Mouse (Mus musculus): ENCODE results near the gene Wdr70. TPM values are rescaled to one million over a fixed set of nuclear protein-coding genes. Genes with fewer than 3 reads are reported as not detected.

Gene Wdr70
- total and polyA plus RNA-seq, 3 experiments = 21.9 to 37.1 (median 23.6) TPM

- dilution Hi-C loops (cut with MboI; ENCODE audit: extremely low pct_ligation_motif_present, extremely low pct_unique_long_range_greater_than_20kb, low sequenced_read_pairs) = no loop called here
- in situ Hi-C loops (cut with MboI; ENCODE audit: low pct_ligation_motif_present, low pct_unique_long_range_greater_than_20kb, low sequenced_read_pairs) = no loop called here
- H3K9ac ChIP-seq (ENCODE audit: insufficient read depth, low read depth) = no peak overlapping the region
Observed at GRCm38 (mm10) chr15:7899286-7899685, 199.7 kb downstream of the Wdr70 start.

GRCm38 (mm10) chr15:7891547-7892282, 207.3 kb downstream of the Wdr70 start:
- DNase-seq (ENCODE audit: extremely low read depth) = no peak
- dilution Hi-C loops (cut with MboI; ENCODE audit: extremely low pct_ligation_motif_present, extremely low pct_unique_long_range_greater_than_20kb, low sequenced_read_pairs) = no loop called here
- Histone ChIP-seq H3K4me2 (ENCODE audit: insufficient read depth, low read depth, poor library complexity, severe bottlenecking) (no peak overlapping the region), H3K27ac (ENCODE audit: insufficient read depth, low read depth) (no peak overlapping the region), H3K4me1 (ENCODE audit: control insufficient read depth in 1 of 2, insufficient read depth in 2 of 2) (no peaks in the 10 kb centered on the region), H3K4me3 (replicated peaks in 1 of 3; ENCODE audit: low read depth in 2 of 3, low read length in 2 of 3, poor library complexity in 1 of 3) (no peak overlapping the region), H3K79me2 (replicated peaks; ENCODE audit: control insufficient read depth, extremely low read depth, insufficient read depth, poor library complexity, severe bottlenecking) (no peaks in the 10 kb centered on the region), H3K9me3 (replicated peaks; ENCODE audit: low read length) (no peaks in the 10 kb centered on the region), H3K9ac (ENCODE audit: insufficient read depth, low read depth) (no peak overlapping the region), H3K27me3 (replicated peaks) (no peaks in the 10 kb centered on the region), H3K36me3 (replicated peaks in 1 of 2; ENCODE audit: control insufficient read depth in 1 of 2, insufficient read depth in 1 of 2, low read length in 1 of 2) (peaks cover 0 to 24% of the 10 kb centered on the region in 2 experiments)
- in situ Hi-C loops (cut with MboI; ENCODE audit: low pct_ligation_motif_present, low pct_unique_long_range_greater_than_20kb, low sequenced_read_pairs) = no loop called here
- TF ChIP-seq RAD21 (IDR thresholded peaks at IDR 0.05; ENCODE audit: low read depth, low read length) (no peak), POLR2A (IDR thresholded peaks at IDR 0.05; ENCODE audit: low read depth, low read length) (no peak), HCFC1 (IDR thresholded peaks at IDR 0.05; ENCODE audit: low read depth, low read length) (no peak), MAFK (IDR thresholded peaks at IDR 0.05; ENCODE audit: insufficient replicate concordance, low read length) (no peak), ZNF384 (IDR thresholded peaks at IDR 0.05; ENCODE audit: low read depth, low read length) (no peak), CHD1 (IDR thresholded peaks at IDR 0.05; ENCODE audit: low read depth, low read length) (no peak), UBTF (IDR thresholded peaks at IDR 0.05; ENCODE audit: low read depth, low read length) (no peak), NELFE (IDR thresholded peaks at IDR 0.05; ENCODE audit: low read depth, low read length) (no peak), EP300 (IDR thresholded peaks at IDR 0.05; ENCODE audit: low read length) (no peak), MXI1 (IDR thresholded peaks at IDR 0.05; ENCODE audit: low read depth, low read length) (no peak), PAX5 (IDR thresholded peaks at IDR 0.05; ENCODE audit: low read length) (no peak), MAZ (IDR thresholded peaks at IDR 0.05; ENCODE audit: low read depth, low read length) (no peak), RCOR1 (conservative IDR thresholded peaks at IDR 0.05; ENCODE audit: low read depth, low read length) (no peak), ZMIZ1 (IDR thresholded peaks at IDR 0.05; ENCODE audit: low read depth, low read length) (no peak), POLR2AphosphoS2 (IDR thresholded peaks at IDR 0.05; ENCODE audit: low read depth, low read length) (no peak)

More at GRCm38 (mm10) chr15:7899286-7899685, 199.7 kb downstream of the Wdr70 start:
- H3K4me2 ChIP-seq (ENCODE audit: insufficient read depth, low read depth, poor library complexity, severe bottlenecking) = no peak overlapping the region
- peaks cover 0 to 11% of the 10 kb centered on the region in 2 experiments for H3K36me3 ChIP-seq (replicated peaks in 1 of 2; ENCODE audit: control insufficient read depth in 1 of 2, insufficient read depth in 1 of 2, low read length in 1 of 2)
- no peaks in the 10 kb centered on the region for H3K4me1 ChIP-seq (ENCODE audit: control insufficient read depth in 1 of 2, insufficient read depth in 2 of 2)
- H3K4me3 ChIP-seq (replicated peaks in 1 of 3; ENCODE audit: low read depth in 2 of 3, low read length in 2 of 3, poor library complexity in 1 of 3) = no peak overlapping the region
- H3K27ac ChIP-seq (ENCODE audit: insufficient read depth, low read depth) = no peak overlapping the region
- TF ChIP-seq ZC3H11A (IDR thresholded peaks at IDR 0.05; ENCODE audit: low read depth, low read length) (no peak), ZMIZ1 (IDR thresholded peaks at IDR 0.05; ENCODE audit: low read depth, low read length) (no peak), POLR2AphosphoS2 (IDR thresholded peaks at IDR 0.05; ENCODE audit: low read depth, low read length) (no peak), NELFE (IDR thresholded peaks at IDR 0.05; ENCODE audit: low read depth, low read length) (no peak), ELF1 (IDR thresholded peaks at IDR 0.05; ENCODE audit: low read depth, low read length) (no peak), JUND (conservative IDR thresholded peaks at IDR 0.05; ENCODE audit: low read depth, low read length) (no peak), ZKSCAN1 (IDR thresholded peaks at IDR 0.05; ENCODE audit: borderline replicate concordance, low read depth, low read length) (no peak), PAX5 (IDR thresholded peaks at IDR 0.05; ENCODE audit: low read length) (no peak), SIN3A (IDR thresholded peaks at IDR 0.05; ENCODE audit: low read length) (no peak), GABPA (IDR thresholded peaks at IDR 0.05; ENCODE audit: insufficient replicate concordance, low read depth, low read length) (no peak), RAD21 (IDR thresholded peaks at IDR 0.05; ENCODE audit: low read depth, low read length) (peak; percentile 9), TBP (conservative IDR thresholded peaks at IDR 0.05; ENCODE audit: low read depth, low read length) (no peak), CTCF (conservative IDR thresholded peaks at IDR 0.05 in 1 of 2, IDR thresholded peaks at IDR 0.05 in 1 of 2; ENCODE audit: low read depth in 2 of 2, low read length in 2 of 2) (peak; percentile 19 to 38; a peak in 2 of 4 replicates), TCF12 (IDR thresholded peaks at IDR 0.05; ENCODE audit: low read depth, low read length) (no peak), NRF1 (IDR thresholded peaks at IDR 0.05; ENCODE audit: low read depth, low read length) (no peak), USF2 (conservative IDR thresholded peaks at IDR 0.05; ENCODE audit: low read depth, low read length) (no peak), JUN (IDR thresholded peaks at IDR 0.05; ENCODE audit: insufficient read depth, low read depth, low read length) (no peak), SMC3 (IDR thresholded peaks at IDR 0.05; ENCODE audit: low read depth, low read length) (peak; percentile 6; the same call in 1 of the 2 replicates), KAT2A (IDR thresholded peaks at IDR 0.05; ENCODE audit: insufficient replicate concordance, low read length) (no peak), MAFK (IDR thresholded peaks at IDR 0.05; ENCODE audit: insufficient replicate concordance, low read length) (no peak), MAZ (IDR thresholded peaks at IDR 0.05; ENCODE audit: low read depth, low read length) (no peak), RCOR1 (conservative IDR thresholded peaks at IDR 0.05; ENCODE audit: low read depth, low read length) (no peak), CHD2 (IDR thresholded peaks at IDR 0.05; ENCODE audit: low read length) (no peak), BHLHE40 (IDR thresholded peaks at IDR 0.05; ENCODE audit: low read depth, low read length) (no peak)
- peaks cover 2% of the 10 kb centered on the region for H3K9me3 ChIP-seq (replicated peaks; ENCODE audit: low read length)
- no peak for DNase-seq (ENCODE audit: extremely low read depth)
- H3K27me3 ChIP-seq (replicated peaks) = no peaks in the 10 kb centered on the region
- H3K79me2 ChIP-seq (replicated peaks; ENCODE audit: control insufficient read depth, extremely low read depth, insufficient read depth, poor library complexity, severe bottlenecking) = no peaks in the 10 kb centered on the region
